Mouse (Mus musculus): ENCODE results near the gene Pard3.

The Pard3 gene

GRCm38 (mm10) chr8:127063551-127064360, at the start of gene Pard3:
Gene Pard3, plus strand, starts transcription at chr8:127063893.
- peak; percentile 41 to 56 for DNase-seq (ENCODE audit: low spot score in 2 of 2)

GRCm38 (mm10) chr8:127021830-127022229, 41.9 kb upstream of the Pard3 start:
- DNase-seq (ENCODE audit: low spot score in 2 of 2) = no peak

DNA sequence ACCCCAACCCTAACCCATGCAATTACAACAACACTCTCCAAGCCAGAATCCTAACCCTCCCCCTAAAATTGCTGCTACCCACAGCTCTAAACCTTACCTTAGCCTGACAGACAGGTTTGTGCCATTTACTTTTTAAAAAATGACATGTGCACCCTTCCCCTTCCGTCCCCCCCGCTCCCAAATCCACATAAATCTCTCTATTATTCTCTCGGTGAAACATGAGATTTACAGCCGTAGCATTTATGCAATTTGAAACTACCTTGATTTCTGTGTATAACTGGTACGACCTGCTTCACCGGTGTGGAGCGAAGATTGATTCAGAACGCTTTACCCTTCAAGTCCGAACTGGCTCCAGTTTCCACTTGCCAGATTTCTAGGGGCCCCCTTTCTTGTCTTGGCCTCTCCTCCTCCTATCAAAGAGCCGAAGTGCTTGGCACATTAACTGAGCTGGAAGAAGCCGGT, 38.4 kb upstream of the Pard3 start:
- DNase-seq (ENCODE audit: low spot score in 2 of 2) = no peak

GRCm38 (mm10) chr8:127025775-127026174, 37.9 kb upstream of the Pard3 start:
- DNase-seq (ENCODE audit: low spot score in 2 of 2) = no peak

- no peak for DNase-seq (ENCODE audit: low spot score in 2 of 2)
Measured at GRCm38 (mm10) chr8:127031476-127031875, 32.2 kb upstream of the Pard3 start.

GRCm38 (mm10) chr8:127038928-127039327, 24.8 kb upstream of the Pard3 start:
- peak; percentile 16 to 35 for DNase-seq (ENCODE audit: low spot score in 2 of 2)

GRCm38 (mm10) chr8:127049996-127050395, 13.7 kb upstream of the Pard3 start:
- DNase-seq (ENCODE audit: low spot score in 2 of 2) = no peak

GRCm38 (mm10) chr8:127052132-127052531, 11.6 kb upstream of the Pard3 start:
- DNase-seq (ENCODE audit: low spot score in 2 of 2) = no peak

DNA sequence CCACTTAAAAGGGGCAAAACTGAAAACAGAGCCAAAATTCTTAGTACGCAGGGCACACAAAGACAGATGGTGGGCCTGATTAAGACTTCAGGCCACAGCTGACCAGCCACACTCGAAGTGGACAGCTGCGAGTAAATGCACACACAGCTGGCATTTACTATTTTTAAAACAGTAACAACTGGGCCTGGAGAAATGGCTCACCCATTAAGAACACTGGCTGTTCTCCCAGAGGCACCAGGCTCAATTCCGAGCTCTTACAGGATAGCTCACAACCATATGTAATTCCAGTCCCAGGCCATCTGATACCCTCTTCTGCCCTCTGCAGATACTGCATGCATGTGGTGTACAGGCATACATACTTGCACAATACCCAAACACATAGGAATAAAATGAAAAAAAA, 8.6 kb upstream of the Pard3 start:
- no peak for DNase-seq (ENCODE audit: low spot score in 2 of 2)

DNA sequence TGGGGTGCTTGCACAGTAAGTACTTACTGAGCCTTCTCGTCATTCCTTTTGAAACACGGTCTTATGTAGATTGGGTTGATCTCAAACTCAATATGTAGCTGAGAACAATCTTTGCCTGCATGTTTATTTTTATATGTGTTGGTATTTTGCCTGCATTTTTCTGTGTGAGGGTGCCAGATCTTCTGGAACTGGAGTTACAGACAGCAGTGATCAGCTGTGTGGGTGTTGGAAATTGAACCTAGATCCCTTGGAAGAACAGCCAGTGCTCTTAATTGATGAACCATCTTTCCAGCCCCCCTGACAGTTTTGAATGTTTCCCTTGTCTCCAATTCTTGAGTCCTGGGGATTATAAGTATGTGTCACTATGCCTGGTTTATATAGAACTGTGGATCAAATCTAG, 4.9 kb upstream of the Pard3 start:
- DNase-seq (ENCODE audit: low spot score in 2 of 2) = no peak

GRCm38 (mm10) chr8:127059826-127060225, 3.9 kb upstream of the Pard3 start:
- no peak for DNase-seq (ENCODE audit: low spot score in 2 of 2)

- peak; percentile 25 to 34 for DNase-seq (ENCODE audit: low spot score in 2 of 2)
Measured at GRCm38 (mm10) chr8:127064361-127065112, 844 bp downstream of the Pard3 start.

DNA sequence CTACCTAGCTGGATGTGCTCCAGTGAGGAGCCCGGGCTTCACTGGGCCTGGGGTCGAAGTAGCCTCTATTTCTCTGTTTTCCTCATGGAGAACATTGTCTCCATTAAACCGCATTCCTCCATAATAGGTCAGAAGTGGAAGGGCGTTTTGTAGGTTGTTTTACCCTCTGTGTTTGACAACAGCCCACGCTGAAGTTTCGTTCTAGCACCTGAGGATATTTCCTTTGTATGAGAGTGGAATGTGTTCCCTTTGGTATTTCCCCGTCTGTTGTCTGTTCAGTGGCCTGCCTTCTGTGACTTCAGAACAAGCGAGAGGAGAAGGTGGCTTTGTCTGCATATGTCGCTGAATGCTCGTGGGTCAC, 1.4 kb downstream of the Pard3 start:
- DNase-seq (ENCODE audit: low spot score in 2 of 2) = no peak

DNA sequence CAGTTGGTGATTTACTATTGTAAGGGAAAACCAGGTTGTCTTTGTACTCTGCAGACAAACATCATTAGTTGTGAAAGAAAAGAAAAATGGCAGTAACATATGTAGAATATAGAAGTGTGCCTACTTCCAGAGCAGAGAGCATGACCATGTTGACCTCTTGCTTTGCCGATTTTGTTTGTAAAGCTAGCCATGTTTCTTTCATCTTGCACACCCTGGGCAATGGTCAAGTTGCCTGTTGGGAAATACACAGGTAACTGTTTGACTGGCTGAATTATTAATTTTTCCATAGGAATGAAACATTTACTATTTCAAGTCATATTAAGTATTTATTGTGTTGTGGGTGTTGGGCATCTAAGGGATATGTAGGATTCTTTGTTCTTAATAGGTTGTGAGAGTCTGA, 2.1 kb downstream of the Pard3 start:
- DNase-seq (ENCODE audit: low spot score in 2 of 2) = no peak

- DNase-seq (ENCODE audit: low spot score in 2 of 2) = no peak
Measured at GRCm38 (mm10) chr8:127066501-127066900, 2.8 kb downstream of the Pard3 start.

DNA sequence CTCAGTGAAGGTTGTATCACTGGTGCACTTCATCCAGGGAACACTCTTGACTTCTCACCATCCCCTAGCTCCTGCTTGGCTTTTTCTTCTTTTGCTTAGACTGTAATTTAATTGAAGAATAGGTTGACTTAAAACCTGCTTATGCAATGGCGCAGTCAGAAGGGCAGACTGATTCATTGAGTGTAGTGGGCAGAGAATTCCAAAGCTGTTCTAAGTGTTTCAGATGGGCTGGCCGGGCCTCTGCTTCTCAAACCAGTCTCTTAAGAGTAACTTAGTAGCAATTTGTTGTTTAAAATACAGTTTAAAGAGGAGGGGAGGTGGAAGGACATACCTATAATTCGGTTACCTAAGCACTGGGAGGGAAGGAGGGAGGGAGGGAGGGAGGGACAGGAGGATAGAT, 5.0 kb downstream of the Pard3 start:
- DNase-seq (ENCODE audit: low spot score in 2 of 2) = no peak

DNA sequence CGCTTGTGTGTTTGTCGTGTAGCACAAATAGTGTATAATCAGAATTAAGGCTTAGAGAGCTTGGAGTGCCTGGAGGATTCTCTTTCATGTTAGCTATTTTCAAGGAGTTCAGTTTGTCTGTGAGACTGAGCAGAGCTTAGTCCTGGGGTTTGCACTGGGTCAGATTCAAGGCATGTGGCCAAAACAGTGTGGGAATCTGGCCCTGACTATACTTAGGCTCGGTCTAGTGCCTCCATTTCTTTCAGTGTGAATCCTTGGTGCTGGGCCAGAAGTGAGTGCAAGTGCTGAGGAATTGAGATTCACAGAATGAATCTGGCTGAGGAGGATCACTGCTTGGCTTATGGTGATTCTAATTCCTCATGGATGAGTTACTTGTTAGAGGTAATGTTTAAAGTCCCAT, 6.5 kb downstream of the Pard3 start:
- DNase-seq (ENCODE audit: low spot score in 2 of 2) = no peak

DNA sequence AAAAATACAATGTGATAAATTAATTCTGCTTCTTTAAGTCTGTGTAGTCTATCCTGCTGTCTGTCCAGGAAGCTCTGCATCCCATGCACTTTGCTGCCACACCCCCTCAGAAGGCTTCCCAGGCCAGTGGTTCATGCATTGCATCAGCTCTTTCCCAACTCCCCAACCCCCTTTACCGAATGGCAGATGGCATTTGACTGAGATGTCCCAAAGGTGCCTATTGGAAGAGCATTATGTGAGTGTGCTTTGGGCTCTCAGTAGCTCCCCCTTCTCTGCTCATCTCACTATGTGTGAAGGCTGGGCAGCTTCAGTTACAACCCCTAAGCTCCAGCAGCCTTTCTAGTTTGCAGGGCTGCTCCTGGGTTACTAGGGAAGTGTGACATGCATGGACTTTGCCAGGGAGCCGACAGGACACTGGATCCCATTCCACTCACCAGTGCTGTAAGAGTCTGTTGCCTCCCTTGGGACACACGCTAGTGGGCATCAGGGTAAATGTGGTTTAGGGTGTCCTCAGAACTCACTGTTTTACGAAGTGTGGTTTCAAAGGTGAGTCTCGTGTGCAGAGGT, 9.4 kb downstream of the Pard3 start:
- DNase-seq (ENCODE audit: low spot score in 2 of 2) = no peak

- no peak for DNase-seq (ENCODE audit: low spot score in 2 of 2)
Measured at GRCm38 (mm10) chr8:127076511-127076910, 12.8 kb downstream of the Pard3 start.

DNA sequence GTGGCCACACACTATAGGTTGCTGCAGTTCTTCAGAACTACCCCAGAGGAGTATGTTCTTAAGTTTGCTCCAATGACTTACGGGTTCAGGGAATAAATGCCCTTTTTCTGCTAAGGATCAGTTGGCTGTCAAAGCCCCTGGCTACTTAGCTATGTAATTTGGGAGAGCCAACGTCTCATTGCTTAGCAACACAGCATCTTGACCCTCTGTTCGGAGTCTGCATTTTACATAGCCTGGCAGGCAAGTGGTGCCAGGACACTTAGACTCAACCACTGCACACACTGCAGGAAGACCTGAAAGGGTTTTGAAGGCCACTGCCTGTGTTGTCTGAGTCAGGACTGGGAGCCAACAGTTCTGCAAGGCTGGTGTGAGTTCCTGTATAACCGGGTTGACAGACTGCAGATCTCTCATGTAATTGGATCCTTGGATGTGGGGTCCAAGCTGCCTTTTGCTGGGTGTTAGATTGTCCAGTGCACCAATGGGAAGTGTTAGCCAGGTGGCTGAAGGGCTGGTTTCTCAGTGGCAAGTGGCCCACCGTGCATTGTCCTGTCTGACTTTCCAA, 15.6 kb downstream of the Pard3 start:
- no peak for DNase-seq (ENCODE audit: low spot score in 2 of 2)

DNA sequence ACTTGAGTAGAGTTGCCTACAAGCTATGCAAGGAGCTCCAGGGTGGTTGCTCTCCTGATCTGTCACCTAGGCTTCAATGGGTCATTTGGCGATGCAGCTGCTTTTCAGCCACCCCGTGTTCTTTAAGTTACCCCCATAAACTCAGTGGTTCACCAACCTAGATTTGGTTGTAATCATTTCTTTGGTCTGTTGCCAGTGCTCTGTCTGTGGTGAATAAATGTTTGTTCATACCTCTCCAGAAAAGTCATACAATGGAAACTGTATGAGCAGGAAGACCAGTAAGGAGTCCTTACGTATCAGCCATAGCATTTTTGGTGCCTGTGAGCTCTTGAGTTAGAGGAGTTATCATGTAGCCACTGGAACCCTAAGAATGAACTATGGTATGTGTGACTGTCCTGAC, 17.6 kb downstream of the Pard3 start:
- DNase-seq (ENCODE audit: low spot score in 2 of 2) = no peak

DNA sequence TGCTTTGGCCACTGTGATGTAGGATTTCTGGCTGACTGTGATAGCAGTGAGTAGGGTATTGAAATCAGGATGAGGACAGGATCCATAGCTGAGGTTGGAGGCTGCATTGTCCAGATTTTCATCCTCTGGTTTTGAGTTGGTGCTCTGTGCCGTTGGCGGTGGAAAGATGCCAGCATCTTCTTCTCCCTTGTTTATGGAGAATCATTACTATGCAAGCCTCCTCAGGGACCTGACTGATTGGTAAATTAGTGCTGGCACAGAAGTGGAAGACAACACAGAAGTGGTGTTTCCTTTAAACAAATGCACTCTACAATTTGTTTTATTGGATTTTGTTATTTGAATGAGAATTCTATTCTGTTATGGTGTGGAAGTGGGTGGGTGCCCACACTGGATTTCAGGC, 18.8 kb downstream of the Pard3 start:
- no peak for DNase-seq (ENCODE audit: low spot score in 2 of 2)
